Mouse (Mus musculus) megakaryocyte, embryonic 14.5 days (primary cell): ENCODE measurements around the gene Zswim4. TPM values are rescaled to one million over a fixed set of nuclear protein-coding genes. Genes with fewer than 3 reads are reported as not detected.
A peak's percentile ranks its signal among the peaks of the same experiment; 100 is the strongest.

Experiments
- H3K27me3 ChIP-seq: replicated peaks from 2 replicates; pipeline ENCODE3; 2012; ENCODE audit warnings: inconsistent platforms
- H3K36me3 ChIP-seq: replicated peaks from 2 replicates; pipeline ENCODE3; 2012; ENCODE audit warnings: low read length, inconsistent platforms, mixed read lengths
- H3K4me1 ChIP-seq: 2 replicates; pipeline ENCODE4 v1.6.1; 2012; ENCODE audit warnings: inconsistent platforms
- H3K4me3 ChIP-seq: replicated peaks from 2 replicates; pipeline ENCODE3; 2012; ENCODE audit warnings: moderate library complexity, mild to moderate bottlenecking, inconsistent platforms
- H3K9me3 ChIP-seq: 2 replicates; pipeline ENCODE4 v1.6.1; 2012; ENCODE audit warnings: inconsistent platforms
- FLI1 ChIP-seq: IDR thresholded peaks from 2 replicates; pipeline ENCODE4 v1.6.1; 2012; ENCODE audit warnings: low read length, inconsistent platforms, mixed read lengths
- GATA1 ChIP-seq: IDR thresholded peaks from 3 replicates; pipeline ENCODE4 v1.6.1; 2012; ENCODE audit warnings: mixed read lengths, low read length, inconsistent platforms, borderline replicate concordance
- polyA plus RNA-seq: library from polyadenylated mRNA; stranded (reverse); fragments of >175 nt; gene quantifications from 2 replicates; pipeline ENCODE4 v1.2.3, GENCODE M21; 2012; ENCODE audit warnings: low replicate concordance; ENCODE audit not compliant: insufficient read depth

Gene Zswim4
- polyA plus RNA-seq, 1 experiment, result 14.1 TPM

DNA sequence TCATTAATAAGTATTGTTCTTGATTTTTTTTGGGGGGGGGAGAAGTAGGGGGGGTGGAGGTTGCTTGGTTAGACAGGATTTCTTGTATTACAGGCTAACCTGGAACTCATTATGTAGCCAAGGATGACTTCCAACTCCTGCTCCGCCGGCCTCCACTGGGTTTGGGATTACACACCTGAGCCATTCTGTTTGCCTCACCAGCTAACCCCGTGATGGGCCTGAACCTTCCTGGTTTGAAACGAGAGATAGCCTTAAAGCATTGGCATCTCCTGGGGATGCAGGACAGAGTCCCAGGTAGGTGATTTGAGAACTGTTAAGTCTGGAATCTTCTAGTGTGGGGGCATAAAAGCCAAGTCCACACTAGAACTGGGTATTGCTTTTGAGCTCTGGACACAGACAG, 43.7 kb downstream of the Zswim4 start:
- Histone ChIP-seq H3K36me3 (no peaks in the 10 kb centered on the region), H3K4me1 (peaks cover 60% of the 10 kb centered on the region), H3K9me3 (no peaks in the 10 kb centered on the region), H3K27me3 (no peaks in the 10 kb centered on the region), H3K4me3 (no peak overlapping the region)
- TF ChIP-seq FLI1 (no peak), GATA1 (no peak)

DNA sequence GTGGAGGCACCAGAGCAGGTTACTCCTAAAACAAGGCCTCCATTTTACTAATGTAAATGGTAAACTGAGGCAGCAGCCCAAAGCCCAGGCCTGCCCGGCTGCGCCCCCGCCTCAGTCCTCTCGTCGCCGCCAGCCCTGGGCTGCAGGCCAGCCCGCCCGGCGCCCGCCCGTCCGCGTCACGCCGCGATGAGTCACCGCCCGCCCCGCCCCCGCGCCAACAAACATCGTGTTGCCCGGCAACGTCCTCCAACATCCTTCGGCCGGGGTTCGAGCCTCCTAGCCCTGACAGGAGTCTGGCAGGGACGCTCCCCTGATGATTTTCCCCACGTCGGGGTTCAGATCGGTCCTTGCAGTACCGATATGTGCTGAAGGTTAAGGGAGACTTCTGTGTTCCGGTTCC, 44.3 kb downstream of the Zswim4 start:
- TF ChIP-seq FLI1 (no peak), GATA1 (no peak)
- no peaks in the 10 kb centered on the region for H3K36me3 ChIP-seq
- peak overlapping the region; percentile 94 for H3K4me3 ChIP-seq
- H3K9me3 ChIP-seq, result no peaks in the 10 kb centered on the region
- H3K27me3 ChIP-seq, result no peaks in the 10 kb centered on the region
- peaks cover 59% of the 10 kb centered on the region for H3K4me1 ChIP-seq

DNA sequence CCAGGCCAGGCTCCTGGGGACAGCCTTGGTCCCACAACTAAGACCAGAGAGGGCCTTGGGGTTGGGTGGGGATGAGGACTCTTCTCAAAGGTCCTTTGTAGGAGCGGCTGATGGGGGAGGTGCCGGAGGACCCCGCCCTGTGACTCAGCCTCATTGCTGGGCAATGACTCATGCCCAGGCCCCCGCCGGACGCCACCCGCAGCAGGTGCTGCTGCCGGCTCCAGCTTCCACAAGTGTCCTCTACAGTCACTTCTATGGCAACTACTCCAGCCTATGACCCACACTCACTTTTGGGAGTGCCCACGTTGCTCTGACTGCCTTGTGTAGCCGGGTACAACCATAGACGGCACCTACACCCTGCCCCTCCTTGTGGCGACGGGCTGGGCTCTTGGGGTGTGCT, 44.8 kb downstream of the Zswim4 start:
- Histone ChIP-seq H3K4me3 (peak overlapping the region; percentile 94), H3K4me1 (peaks cover 59% of the 10 kb centered on the region), H3K9me3 (no peaks in the 10 kb centered on the region), H3K36me3 (no peaks in the 10 kb centered on the region), H3K27me3 (no peaks in the 10 kb centered on the region)
- TF ChIP-seq GATA1 (no peak), FLI1 (no peak)

DNA sequence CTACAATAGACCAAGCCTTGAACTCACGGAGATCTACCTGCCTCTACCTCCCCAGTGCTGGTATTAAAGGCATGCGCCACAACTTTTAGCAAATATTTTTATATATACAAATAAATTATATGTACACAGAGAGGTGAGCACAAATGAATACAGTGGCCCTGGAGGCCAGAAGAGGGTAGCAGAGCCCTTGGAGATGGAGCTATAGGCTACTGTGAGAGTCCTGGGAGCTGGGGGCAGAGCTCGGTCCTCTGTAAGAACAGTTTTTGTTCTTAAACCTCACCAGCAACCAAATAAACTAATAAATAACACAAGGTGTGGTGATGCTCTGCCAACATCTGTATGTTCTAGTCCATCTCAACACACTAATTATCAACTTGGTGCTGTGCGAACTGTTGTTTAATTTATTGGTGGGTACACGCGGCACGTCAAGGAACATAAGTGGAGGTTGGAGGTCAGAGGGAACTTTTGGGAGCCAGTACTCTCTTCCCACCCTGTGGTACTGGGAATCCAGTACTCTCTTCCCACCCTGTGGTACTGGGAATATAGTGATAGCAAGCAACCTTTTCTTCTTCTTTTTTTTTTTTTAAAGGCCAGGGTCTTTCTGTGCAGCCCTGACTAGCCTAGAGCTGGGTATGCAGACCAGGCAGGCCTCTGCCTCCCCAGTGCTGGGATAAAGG, 46.5 kb downstream of the Zswim4 start:
- Histone ChIP-seq H3K36me3 (peaks cover under 1% of the 10 kb centered on the region), H3K27me3 (no peaks in the 10 kb centered on the region), H3K4me1 (peaks cover 68% of the 10 kb centered on the region), H3K4me3 (no peak overlapping the region), H3K9me3 (peaks cover under 1% of the 10 kb centered on the region; the same call in 1 of the 2 replicates)
- no peak for TF ChIP-seq GATA1
- no peak for TF ChIP-seq FLI1

DNA sequence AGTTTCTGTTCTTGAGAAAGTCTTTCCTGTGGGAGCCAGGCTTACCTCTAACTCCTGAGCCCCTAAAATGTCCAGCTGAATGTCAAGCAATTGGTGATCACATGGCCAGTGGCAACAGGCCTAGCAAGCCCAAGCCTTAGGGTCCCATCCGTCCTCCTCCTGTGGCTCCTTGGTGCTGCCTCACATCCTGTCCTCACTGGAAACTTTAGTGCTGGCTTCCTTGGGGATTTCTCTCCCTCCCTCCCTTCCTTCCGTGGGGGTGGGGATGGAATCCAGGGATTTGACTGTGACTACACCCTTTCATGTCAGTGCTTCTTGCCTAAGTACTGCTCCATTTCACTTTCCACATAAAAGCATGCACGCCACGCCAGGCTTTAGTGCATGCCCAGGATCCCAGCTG, 47.3 kb downstream of the Zswim4 start:
- H3K27me3 ChIP-seq, result peaks cover 7% of the 10 kb centered on the region
- H3K4me1 ChIP-seq, result peaks cover 70% of the 10 kb centered on the region
- no peak for TF ChIP-seq FLI1
- no peak for TF ChIP-seq GATA1
- H3K9me3 ChIP-seq, result peaks cover 8% of the 10 kb centered on the region; the same call in 1 of the 2 replicates
- no peak overlapping the region for H3K4me3 ChIP-seq
- peaks cover 3% of the 10 kb centered on the region for H3K36me3 ChIP-seq

DNA sequence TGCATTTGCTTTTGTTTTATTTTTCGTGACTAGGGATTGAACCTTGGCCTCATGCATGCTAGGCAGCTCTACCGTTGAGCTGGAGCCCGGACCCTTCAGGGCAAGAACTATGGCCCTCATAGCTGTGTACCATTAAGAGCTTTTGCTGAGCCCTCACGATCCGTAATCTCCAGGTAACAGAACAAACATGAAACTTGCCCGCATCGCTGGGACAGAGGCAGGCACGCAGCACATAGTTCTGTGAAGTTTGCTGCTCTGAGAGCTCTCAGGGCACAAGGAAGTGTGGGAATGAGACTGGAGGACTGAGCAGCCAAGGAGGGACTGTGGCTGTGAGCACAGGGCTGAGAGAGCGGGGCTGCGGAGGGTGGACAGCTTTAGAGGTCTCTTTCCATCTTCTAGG, 48.2 kb downstream of the Zswim4 start:
- TF ChIP-seq FLI1 (no peak), GATA1 (no peak)
- Histone ChIP-seq H3K36me3 (peaks cover 3% of the 10 kb centered on the region), H3K4me1 (peaks cover 76% of the 10 kb centered on the region), H3K9me3 (peaks cover 9% of the 10 kb centered on the region; the same call in 1 of the 2 replicates), H3K4me3 (no peak overlapping the region), H3K27me3 (peaks cover 16% of the 10 kb centered on the region)

DNA sequence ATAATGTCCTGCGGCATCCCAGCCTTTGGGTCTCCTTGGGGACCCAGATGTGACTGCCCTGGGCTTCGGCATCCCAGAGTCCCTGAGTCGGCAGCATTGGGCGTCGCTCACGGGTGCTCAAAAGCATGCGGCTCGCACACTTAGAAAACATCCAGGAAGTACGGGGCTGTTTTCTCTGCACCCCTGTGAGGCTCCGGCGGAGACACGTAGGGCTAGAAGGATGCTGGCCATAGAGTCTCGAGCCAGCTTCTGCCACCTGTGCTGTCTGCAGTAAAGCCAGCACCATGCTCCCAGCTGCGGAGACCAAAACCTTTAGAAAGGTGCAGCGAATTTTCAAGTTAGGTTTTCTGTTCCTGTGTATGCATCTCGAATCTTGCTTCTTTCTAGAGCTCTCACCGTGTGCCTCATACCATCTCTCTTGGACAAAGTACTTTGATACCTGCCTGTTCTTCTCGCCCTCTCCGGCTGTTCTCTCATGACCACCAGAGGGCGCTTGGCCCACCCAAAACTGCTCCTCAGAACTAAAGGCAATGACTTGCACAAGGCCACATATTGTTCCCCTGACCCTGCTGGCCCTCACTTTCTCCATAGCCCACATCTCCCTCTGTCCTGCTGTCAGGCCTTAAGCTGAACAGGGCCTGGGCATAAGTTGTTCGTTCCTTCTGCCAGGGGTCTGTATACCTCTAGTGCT, 49.6 kb downstream of the Zswim4 start:
- Histone ChIP-seq H3K9me3 (peaks cover 9% of the 10 kb centered on the region; the same call in 1 of the 2 replicates), H3K36me3 (peaks cover 3% of the 10 kb centered on the region), H3K4me1 (peaks cover 75% of the 10 kb centered on the region), H3K4me3 (peak overlapping the region; percentile 91), H3K27me3 (peaks cover 31% of the 10 kb centered on the region)
- no peak for TF ChIP-seq FLI1
- TF ChIP-seq GATA1, result no peak

DNA sequence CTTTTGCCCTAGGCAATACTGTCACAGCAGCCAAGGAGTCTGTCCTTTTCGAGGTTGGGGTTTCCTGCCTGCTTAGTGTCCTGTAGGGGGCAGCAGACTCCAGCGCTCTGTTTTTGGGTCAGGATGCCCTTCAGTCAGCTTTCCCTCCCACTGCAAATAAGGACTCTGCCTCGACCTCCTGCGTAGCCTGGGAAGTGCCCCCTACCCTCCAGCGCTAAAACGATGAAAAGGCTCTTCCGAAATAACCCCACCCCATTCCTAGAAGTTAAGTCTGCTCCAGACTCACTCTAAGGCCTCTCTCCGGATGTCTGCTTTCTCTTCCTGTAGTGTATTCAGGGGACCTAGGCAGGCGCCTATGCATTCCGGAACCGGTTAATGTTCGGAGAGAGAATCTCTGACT, 50.3 kb downstream of the Zswim4 start:
- H3K9me3 ChIP-seq, result peaks cover 9% of the 10 kb centered on the region; the same call in 1 of the 2 replicates

DNA sequence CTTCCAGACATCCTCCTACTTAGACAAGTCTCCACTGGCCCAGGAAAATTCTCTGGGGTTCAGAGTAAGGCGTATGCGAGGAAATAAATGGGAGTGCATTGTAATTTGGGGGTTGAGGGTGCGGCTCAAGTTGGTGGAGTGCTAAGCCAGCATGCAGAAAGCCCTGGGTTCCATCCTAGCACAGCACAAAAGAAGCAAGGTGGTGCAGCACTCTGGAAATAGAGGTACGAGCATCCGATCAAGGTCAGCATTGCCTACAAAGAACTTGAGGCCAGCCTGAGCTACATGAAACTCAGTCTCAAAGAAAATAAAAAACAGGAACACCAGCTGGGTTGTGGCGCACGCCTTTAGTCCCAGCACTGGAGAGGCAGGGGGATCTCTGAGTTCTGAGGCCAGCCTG, 51.7 kb downstream of the Zswim4 start, which contains the start of gene Nanos3:
Gene Nanos3, minus strand, starts transcription at position 101 of the 400 bp plus-strand sequence.
- Histone ChIP-seq H3K9me3 (peaks cover 9% of the 10 kb centered on the region; the same call in 1 of the 2 replicates), H3K27me3 (peaks cover 31% of the 10 kb centered on the region), H3K4me3 (peak within 1 kb of the TSS; percentile 92), H3K4me1 (peaks cover 66% of the 10 kb centered on the region), H3K36me3 (peaks cover 3% of the 10 kb centered on the region)
- TF ChIP-seq GATA1 (no peak), FLI1 (no peak)

More for the DNA sequence above, 50.3 kb downstream of the Zswim4 start:
- Histone ChIP-seq H3K36me3 (peaks cover 3% of the 10 kb centered on the region), H3K4me3 (peak overlapping the region; percentile 91), H3K27me3 (peaks cover 31% of the 10 kb centered on the region), H3K4me1 (peaks cover 68% of the 10 kb centered on the region)
- no peak for TF ChIP-seq GATA1
- no peak for TF ChIP-seq FLI1
